Mouse (Mus musculus): ENCODE data around the gene Cln6.
"Not testable (repeated sequence)": the region's sequence is repeated elsewhere in the genome, so short reads cannot be mapped to it uniquely, and the experiment has no call there.

Cln6 gene

GRCm38 (mm10) chr9:62829877-62830276 lies 8.7 kb upstream of the Cln6 start:
- no peak for DNase-seq (ENCODE audit: low spot score)

- no peak for DNase-seq (ENCODE audit: low spot score)
Measured at GRCm38 (mm10) chr9:62834906-62835305, 3.7 kb upstream of the Cln6 start.

- no peak for DNase-seq (ENCODE audit: low spot score)
Measured at GRCm38 (mm10) chr9:62835705-62836446, 2.7 kb upstream of the Cln6 start.

- no peak for DNase-seq (ENCODE audit: low spot score)
Measured at GRCm38 (mm10) chr9:62837611-62838010, 974 bp upstream of the Cln6 start.

- DNase-seq (ENCODE audit: low spot score): no peak
Measured at GRCm38 (mm10) chr9:62838146-62838505, 459 bp upstream of the Cln6 start.

GRCm38 (mm10) chr9:62839172-62839770 lies 686 bp downstream of the Cln6 start:
- peak; percentile 63 for DNase-seq (ENCODE audit: low spot score)

GRCm38 (mm10) chr9:62843356-62844024 lies 4.9 kb downstream of the Cln6 start:
- DNase-seq (ENCODE audit: low spot score): no peak

GRCm38 (mm10) chr9:62844461-62844860 lies 5.9 kb downstream of the Cln6 start:
- no peak for DNase-seq (ENCODE audit: low spot score)

GRCm38 (mm10) chr9:62847694-62848093 lies 9.1 kb downstream of the Cln6 start:
- peak; percentile 93 for DNase-seq (ENCODE audit: low spot score)

GRCm38 (mm10) chr9:62848641-62849040 lies 10.1 kb downstream of the Cln6 start:
- DNase-seq (ENCODE audit: low spot score): no peak

- no peak for DNase-seq (ENCODE audit: low spot score)
Measured at GRCm38 (mm10) chr9:62851571-62851970, 13.0 kb downstream of the Cln6 start.

GRCm38 (mm10) chr9:62854483-62854882 lies 15.9 kb downstream of the Cln6 start:
- no peak for DNase-seq (ENCODE audit: low spot score)

GRCm38 (mm10) chr9:62857216-62857615 lies 18.6 kb downstream of the Cln6 start:
- DNase-seq (ENCODE audit: low spot score): no peak

GRCm38 (mm10) chr9:62857719-62858261 lies 19.2 kb downstream of the Cln6 start, which contains the start of gene Calml4:
TSS of gene Calml4 (plus strand) at chr9:62858080.
- peak; percentile 65 for DNase-seq (ENCODE audit: low spot score)

- DNase-seq (ENCODE audit: low spot score): peak; percentile 51
Measured at GRCm38 (mm10) chr9:62858266-62859019, 19.9 kb downstream of the Cln6 start.

- not testable (repeated sequence) for DNase-seq (ENCODE audit: low spot score)
Measured at GRCm38 (mm10) chr9:62860102-62860501, 21.5 kb downstream of the Cln6 start.

- DNase-seq (ENCODE audit: low spot score): no peak
Measured at GRCm38 (mm10) chr9:62860866-62861265, 22.3 kb downstream of the Cln6 start.

GRCm38 (mm10) chr9:62869236-62869635 lies 30.7 kb downstream of the Cln6 start:
- DNase-seq (ENCODE audit: low spot score): not testable (repeated sequence)

- DNase-seq (ENCODE audit: low spot score): no peak
Measured at GRCm38 (mm10) chr9:62870728-62871127, 32.1 kb downstream of the Cln6 start.

GRCm38 (mm10) chr9:62876966-62877616 lies 38.5 kb downstream of the Cln6 start:
- DNase-seq (ENCODE audit: low spot score): no peak

- no peak for DNase-seq (ENCODE audit: low spot score)
Measured at GRCm38 (mm10) chr9:62877825-62878224, 39.2 kb downstream of the Cln6 start.

GRCm38 (mm10) chr9:62881871-62882270 lies 43.3 kb downstream of the Cln6 start:
- DNase-seq (ENCODE audit: low spot score): no peak
